Comparison of ENCODE assay signal across 14 mouse cellular contexts in the genomic region with DNA sequence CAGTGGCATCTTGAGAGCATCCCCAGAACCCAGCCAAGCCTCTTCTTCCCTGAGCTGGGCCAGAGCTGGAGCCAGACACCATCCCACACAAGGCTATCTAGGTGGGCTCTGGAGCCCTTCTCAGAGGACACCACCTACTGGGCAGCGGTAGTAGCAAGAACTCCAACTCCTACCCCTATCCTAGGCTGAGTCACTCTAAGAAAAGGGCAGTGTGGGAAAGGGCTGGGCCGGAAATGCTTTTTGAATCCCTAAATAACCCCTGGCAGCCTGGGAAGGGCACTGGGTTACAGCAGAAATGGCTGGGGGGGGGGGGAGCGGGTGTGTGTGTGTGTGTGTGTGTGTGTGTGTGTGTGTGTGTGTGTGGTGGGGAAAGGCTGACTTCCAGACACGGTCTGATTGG. TPM values are rescaled to one million over a fixed set of nuclear protein-coding genes. Genes with fewer than 3 reads are reported as not detected.
A peak's percentile ranks its signal among the peaks of the same experiment; 100 is the strongest.
DNase-seq lines count a peak whose midpoint lies in the region; ATAC-seq lines count a peak whose summit lies in the region.
"Had no signal": no experiment of that assay in that cellular context is flagged by ENCODE, and none has a peak within 500 bp of the region (broad histone marks: within the 10 kb centered on the region; RNA-seq: fewer than 3 reads in every experiment).

No protein-coding gene starts in this region.

- H3K4me3 ChIP-seq in midbrain, embryonic 14.5 days (replicated peaks; ENCODE audit: low read depth, low read length): no peak overlapping the region
- H3K4me3 ChIP-seq: embryonic facial prominence, embryonic 15.5 days; hindbrain, embryonic 10.5 days had no signal

- WGBS in midbrain, embryonic 14.5 days: 59% methylated on average over 3 of the region's 4 CpGs

- no peak overlapping the region for H3K4me2 ChIP-seq in midbrain, embryonic 14.5 days (ENCODE audit: low read length)
- H3K4me2 ChIP-seq: embryonic facial prominence, embryonic 15.5 days; lung, embryonic 14.5 days had no signal

- H3K27ac ChIP-seq in midbrain, embryonic 14.5 days (replicated peaks; ENCODE audit: low read depth, low read length): no peak overlapping the region
- H3K27ac ChIP-seq: embryonic facial prominence, embryonic 15.5 days; hindbrain, embryonic 10.5 days had no signal

- H3K27me3 ChIP-seq in midbrain, embryonic 14.5 days (ENCODE audit: control insufficient read depth, insufficient read depth, low read length): no peaks in the 10 kb centered on the region
- H3K27me3 ChIP-seq: embryonic facial prominence, embryonic 15.5 days had no signal

- H3K4me1 ChIP-seq in midbrain, embryonic 14.5 days (ENCODE audit: control insufficient read depth, insufficient read depth, low read length): no peaks in the 10 kb centered on the region
- H3K4me1 ChIP-seq: hindbrain, embryonic 10.5 days had no signal

- 0 out of 2 replicates have a peak, but pooled peaks have one; percentile 31 for ATAC-seq in frontal cortex, adult (ENCODE audit: low TSS enrichment)
- no peak for ATAC-seq in midbrain, embryonic 14.5 days (ENCODE audit: low FRiP score, low TSS enrichment)
- no peak for ATAC-seq in megakaryocyte-erythroid progenitor cell, adult 5-6 weeks (replicated peaks; ENCODE audit: low FRiP score, low TSS enrichment, poor library complexity, severe bottlenecking)

- H3K9ac ChIP-seq in midbrain, embryonic 14.5 days (replicated peaks; ENCODE audit: low read length): no peak overlapping the region
- H3K9ac ChIP-seq: embryonic facial prominence, embryonic 15.5 days; lung, embryonic 14.5 days had no signal

- no peaks in the 10 kb centered on the region for H3K9me3 ChIP-seq in midbrain, embryonic 14.5 days (ENCODE audit: control insufficient read depth, low read length)
- H3K9me3 ChIP-seq: embryonic facial prominence, embryonic 15.5 days; hindbrain, embryonic 10.5 days had no signal

- no peaks in the 10 kb centered on the region for H3K36me3 ChIP-seq in midbrain, embryonic 14.5 days (ENCODE audit: control insufficient read depth, insufficient read depth, low read length)

- DNase-seq in frontal cortex, postnatal 36 days (ENCODE audit: low spot score in 2 of 2): no peak
- DNase-seq in 3T3-L1 (ENCODE audit: low read depth, low spot score): peak; percentile 49
- peak; percentile 75 for DNase-seq in heart, adult 8-10 months (ENCODE audit: low spot score)
- DNase-seq in kidney, postnatal 10 days: peak; percentile 71
- DNase-seq in retina, embryonic 14.5 days (ENCODE audit: low spot score): no peak
- DNase-seq in midbrain, embryonic 14.5 days: no peak
- DNase-seq: B cell, adult 2 months; cerebellum, adult 11 months; layer of hippocampus, postnatal 36 days; lung, embryonic 14.5 days had no signal

RNA-seq across cellular contexts. Expression of a gene that starts 8.1 kb away (rescaled TPM):
- total RNA-seq in heart, adult 8-10 months (2022): 10 to 100 TPM; 39.9 to 50.4 (median 43.5) TPM
- 3.7 and 5.2 TPM in 2 replicates for polyA plus RNA-seq in midbrain, embryonic 14.5 days (2014; fragmentation: Nextera tagmentation; extraction: Ambion mirVana)
- 11.4 and 14.2 TPM in 2 replicates for total RNA-seq in megakaryocyte-erythroid progenitor cell, adult 5-6 weeks (2014; fragmentation: Nextera tagmentation)
- 4.7 and 10.5 TPM in 2 replicates for total RNA-seq in megakaryocyte-erythroid progenitor cell, adult 5-6 weeks (2017)

RNA-seq across cellular contexts. Expression of a gene that starts 14.6 kb away (rescaled TPM):
- 1 to 10 TPM in 1 of 4 experiments, under 1 TPM in 3; 0.34 to 1.7 (median 0.57) TPM for total RNA-seq in heart, adult 8-10 months (2022)
- polyA plus RNA-seq in midbrain, embryonic 14.5 days (2014; fragmentation: Nextera tagmentation; extraction: Ambion mirVana): 1.0 and 1.5 TPM in 2 replicates
- total RNA-seq in megakaryocyte-erythroid progenitor cell, adult 5-6 weeks (2014; fragmentation: Nextera tagmentation): 3.7 and 4.6 TPM in 2 replicates
- total RNA-seq in megakaryocyte-erythroid progenitor cell, adult 5-6 weeks (2017): 1.5 TPM in 1 of 2 replicates, not detected in the other

RNA-seq across cellular contexts. Expression of a gene that starts 19.6 kb away (rescaled TPM):
- 10 to 100 TPM; 54.6 to 72.9 (median 62.2) TPM for total RNA-seq in heart, adult 8-10 months (2022)
- polyA plus RNA-seq in midbrain, embryonic 14.5 days (2014; fragmentation: Nextera tagmentation; extraction: Ambion mirVana): 50.7 and 67.8 TPM in 2 replicates
- total RNA-seq in megakaryocyte-erythroid progenitor cell, adult 5-6 weeks (2014; fragmentation: Nextera tagmentation): 93.9 and 150 TPM in 2 replicates
- total RNA-seq in megakaryocyte-erythroid progenitor cell, adult 5-6 weeks (2017): 29.5 and 38.9 TPM in 2 replicates

RNA-seq across cellular contexts. Expression of a gene that starts 21.4 kb away (rescaled TPM):
- total RNA-seq in heart, adult 8-10 months (2022): not detected
- not detected in 2 replicates for polyA plus RNA-seq in midbrain, embryonic 14.5 days (2014; fragmentation: Nextera tagmentation; extraction: Ambion mirVana)
- total RNA-seq in megakaryocyte-erythroid progenitor cell, adult 5-6 weeks (2014; fragmentation: Nextera tagmentation): not detected in 2 replicates
- not detected in 2 replicates for total RNA-seq in megakaryocyte-erythroid progenitor cell, adult 5-6 weeks (2017)
- total RNA-seq: layer of hippocampus, postnatal 36 days had no signal
- polyA plus RNA-seq: embryonic facial prominence, embryonic 15.5 days; hindbrain, embryonic 10.5 days; lung, embryonic 14.5 days had no signal

RNA-seq across cellular contexts. Expression of a gene that starts 24.2 kb away (rescaled TPM):
- total RNA-seq in heart, adult 8-10 months (2022): under 1 TPM in 1 of 4 experiments, not detected in 3; 0.44 TPM
- polyA plus RNA-seq in midbrain, embryonic 14.5 days (2014; fragmentation: Nextera tagmentation; extraction: Ambion mirVana): 2.0 and 4.4 TPM in 2 replicates
- 1.6 TPM in 1 of 2 replicates, not detected in the other for total RNA-seq in megakaryocyte-erythroid progenitor cell, adult 5-6 weeks (2014; fragmentation: Nextera tagmentation)
- not detected in 2 replicates for total RNA-seq in megakaryocyte-erythroid progenitor cell, adult 5-6 weeks (2017)

Comparison
In these comparisons a context has a peak if more than half of its experiments do, and no peak if none do; other contexts are left out.
1. DNase-seq: peak in 3T3-L1 (single experiment), heart, adult 8-10 months (single experiment) and kidney, postnatal 10 days (single experiment); none in frontal cortex, postnatal 36 days (0 of 2), retina, embryonic 14.5 days (single experiment) and midbrain, embryonic 14.5 days (single experiment).